Mouse (Mus musculus) C2C12 (cell line): ENCODE data around the gene Tlr12.

Experiments used
- CEBPB ChIP-seq: IDR thresholded peaks from one replicate; pipeline ENCODE4 v1.6.1; 2011; ENCODE audit warnings: low read depth, mild to moderate bottlenecking, control low read depth, moderate library complexity
- CTCF ChIP-seq: IDR thresholded peaks from one replicate; pipeline ENCODE4 v1.5.1; 2011; ENCODE audit not compliant: control insufficient read depth, insufficient read depth, insufficient read length
- MAX ChIP-seq: IDR thresholded peaks from one replicate; pipeline ENCODE4 v1.6.1; 2011; ENCODE audit warnings: mild to moderate bottlenecking, control low read depth
- MYOD1 ChIP-seq: IDR thresholded peaks from one replicate; pipeline ENCODE4 v1.6.1; 2011; ENCODE audit warnings: low read depth; ENCODE audit not compliant: control insufficient read depth, insufficient read length
- MYOG ChIP-seq: IDR thresholded peaks from one replicate; pipeline ENCODE4 v1.6.1; 2011; ENCODE audit not compliant: control insufficient read depth, insufficient read length; ENCODE audit errors: extremely low read depth
- USF1 ChIP-seq: IDR thresholded peaks from one replicate; pipeline ENCODE4 v1.6.1; 2011; ENCODE audit warnings: low read depth, mild to moderate bottlenecking, control low read depth, moderate library complexity

- TF ChIP-seq CTCF (no peak), MAX (no peak), CEBPB (no peak), USF1 (no peak), MYOG (no peak), MYOD1 (no peak)
These were observed 2.2 kb upstream of the Tlr12 start for GRCm38 (mm10) chr4:128620572-128620971.
